Mouse (Mus musculus): ENCODE results near the gene Pxk. TPM values are rescaled to one million over a fixed set of nuclear protein-coding genes. Genes with fewer than 3 reads are reported as not detected.
"Not testable (repeated sequence)": the region's sequence is repeated elsewhere in the genome, so short reads cannot be mapped to it uniquely, and the experiment has no call there.

The Pxk gene
- total RNA-seq, 2 experiments from 2014 or later = 21.4 to 26.2 TPM

DNA sequence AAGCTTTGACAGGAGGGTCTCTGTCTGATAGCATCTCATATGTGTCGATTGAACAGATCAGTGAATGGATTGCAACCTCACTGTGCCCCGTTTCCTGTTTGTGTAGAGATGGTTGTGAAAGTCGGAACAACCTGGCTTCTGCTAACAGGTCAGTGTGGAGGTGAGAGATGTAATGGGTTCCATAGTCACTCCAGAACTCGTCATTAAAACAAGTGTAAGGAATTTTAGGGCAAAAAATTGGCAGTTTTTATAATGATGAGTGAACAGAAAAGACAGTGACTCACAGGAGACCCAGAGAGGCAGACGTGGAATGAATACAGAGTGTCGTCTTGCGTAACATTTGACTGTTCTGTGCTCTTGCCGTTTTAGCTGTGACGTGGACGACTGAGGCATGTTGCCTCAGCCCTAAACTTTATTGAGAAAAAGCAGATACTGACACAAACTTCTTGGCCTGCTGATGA lies 1.6 kb downstream of the Pxk start:
- no peak for DNase-seq
- intact Hi-C loops (cut with DNase I) = loop anchor here (5.0 kb wide), 1 partner anchor 118 kb away; no protein-coding TSS in a partner anchor

DNA sequence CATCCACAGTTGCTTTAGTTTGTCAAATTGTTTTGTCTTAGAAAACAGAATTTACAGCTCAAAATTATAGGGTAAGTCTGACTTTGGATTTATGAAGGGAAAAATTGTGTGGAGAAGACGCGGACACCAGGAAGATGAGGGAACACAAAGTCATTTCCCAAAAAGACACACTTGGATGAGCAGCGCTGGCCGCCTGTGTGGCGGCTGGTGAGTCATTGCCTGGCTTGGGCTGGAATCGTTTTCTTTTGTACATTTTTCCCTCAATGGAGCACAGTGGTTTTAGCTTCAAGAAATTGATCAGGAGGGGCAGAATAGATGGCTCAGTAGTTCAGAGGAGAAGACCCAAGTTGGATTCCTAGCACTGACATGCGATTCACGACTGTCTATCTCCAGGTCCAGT lies 3.9 kb downstream of the Pxk start:
- intact Hi-C loops (cut with DNase I) = no loop called here
- DNase-seq = no peak

DNA sequence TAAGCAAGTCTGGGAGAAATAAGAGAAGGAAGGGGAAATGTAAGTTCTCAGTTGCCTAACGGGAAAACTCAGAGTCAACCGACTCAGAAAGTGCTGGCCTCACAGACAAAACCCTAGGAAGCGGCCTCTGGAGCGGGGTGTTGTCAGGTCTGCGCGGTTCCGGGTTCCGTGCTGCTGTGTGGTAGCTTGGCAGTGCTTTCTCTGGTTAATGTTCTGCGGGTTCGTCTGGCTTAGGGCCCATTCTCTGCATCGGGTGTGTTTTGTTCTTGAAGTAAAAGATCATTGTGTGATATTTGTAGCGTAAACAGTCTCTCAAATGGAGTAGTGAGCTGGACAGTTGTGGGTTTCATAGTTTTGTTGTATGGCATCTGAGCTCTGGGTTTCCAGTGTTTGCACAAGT lies 4.7 kb downstream of the Pxk start:
- intact Hi-C loops (cut with DNase I) = no loop called here
- no peak for DNase-seq

DNA sequence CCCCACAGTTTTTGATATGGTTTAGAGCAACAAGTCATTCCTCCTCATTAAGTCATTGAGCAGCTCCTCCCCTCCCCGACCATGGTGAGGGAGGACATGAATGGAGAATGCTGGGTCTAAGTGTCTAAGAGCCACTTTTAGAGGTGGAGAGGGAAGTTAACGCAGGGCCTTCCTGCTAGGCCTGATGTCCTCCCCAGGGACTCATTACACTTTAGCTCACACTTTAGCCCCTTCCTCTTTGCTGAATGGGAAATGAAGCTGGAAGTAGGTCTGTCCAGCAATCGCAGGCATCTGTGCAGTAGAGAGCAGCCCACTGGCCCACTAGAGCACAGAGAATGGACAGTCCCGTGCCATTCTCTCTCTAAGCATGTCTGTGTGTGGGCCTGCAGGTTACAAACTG lies 10.0 kb downstream of the Pxk start:
- intact Hi-C loops (cut with DNase I) = no loop called here

GRCm38 (mm10) chr14:8108976-8109375 lies 11.0 kb downstream of the Pxk start:
- intact Hi-C loops (cut with DNase I) = no loop called here
- no peak for DNase-seq

More for the DNA sequence above, 10.0 kb downstream of the Pxk start:
- DNase-seq = no peak

GRCm38 (mm10) chr14:8111545-8111944 lies 13.5 kb downstream of the Pxk start:
- intact Hi-C loops (cut with DNase I) = no loop called here
- peak; percentile 29 to 42 for DNase-seq

GRCm38 (mm10) chr14:8112036-8112435 lies 14.0 kb downstream of the Pxk start:
- DNase-seq = no peak
- intact Hi-C loops (cut with DNase I) = no loop called here

DNA sequence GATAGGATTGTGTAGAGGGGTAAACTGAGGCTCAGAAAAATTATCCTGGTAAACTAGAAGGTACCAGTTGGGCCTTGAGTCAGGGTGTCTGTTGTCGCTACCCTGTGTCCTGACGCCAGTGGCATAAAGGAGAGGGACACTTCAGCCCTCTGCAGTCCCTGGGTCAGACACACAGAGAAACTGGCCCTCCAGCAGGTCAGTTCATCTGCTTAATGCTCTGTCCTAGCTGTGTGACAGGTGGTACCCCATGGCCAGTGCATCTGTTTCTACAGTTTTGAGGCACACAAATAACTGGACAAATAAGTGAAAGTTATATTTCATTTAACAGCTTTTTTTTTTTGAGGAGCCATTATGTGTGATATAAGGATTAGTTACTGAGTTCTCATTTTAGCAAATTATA lies 15.6 kb downstream of the Pxk start:
- DNase-seq = no peak
- intact Hi-C loops (cut with DNase I) = no loop called here

GRCm38 (mm10) chr14:8114306-8114705 lies 16.3 kb downstream of the Pxk start:
- intact Hi-C loops (cut with DNase I) = no loop called here
- no peak for DNase-seq

GRCm38 (mm10) chr14:8114756-8115155 lies 16.7 kb downstream of the Pxk start:
- DNase-seq = no peak
- intact Hi-C loops (cut with DNase I) = no loop called here

DNA sequence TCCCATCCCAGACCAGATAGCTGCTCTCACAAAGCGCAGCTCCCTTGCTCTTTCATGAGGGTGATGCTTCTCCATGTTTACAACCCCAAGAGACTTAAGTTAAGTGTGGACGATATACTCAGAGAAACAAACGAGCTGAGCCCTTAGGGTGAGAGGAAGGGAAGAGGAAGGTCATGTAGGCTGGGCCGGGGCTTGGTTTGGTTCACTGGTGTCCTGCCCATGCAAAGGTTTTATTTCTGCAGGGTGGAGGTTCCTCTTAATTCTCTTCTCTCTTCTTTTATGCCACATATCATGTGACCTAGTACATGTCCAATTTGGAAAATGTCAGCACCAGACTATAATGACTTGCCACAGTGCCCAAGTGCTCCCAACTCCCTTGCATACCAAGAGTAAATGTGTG lies 17.8 kb downstream of the Pxk start:
- no peak for DNase-seq
- intact Hi-C loops (cut with DNase I) = no loop called here

GRCm38 (mm10) chr14:8117371-8117770 lies 19.4 kb downstream of the Pxk start:
- intact Hi-C loops (cut with DNase I) = no loop called here

DNA sequence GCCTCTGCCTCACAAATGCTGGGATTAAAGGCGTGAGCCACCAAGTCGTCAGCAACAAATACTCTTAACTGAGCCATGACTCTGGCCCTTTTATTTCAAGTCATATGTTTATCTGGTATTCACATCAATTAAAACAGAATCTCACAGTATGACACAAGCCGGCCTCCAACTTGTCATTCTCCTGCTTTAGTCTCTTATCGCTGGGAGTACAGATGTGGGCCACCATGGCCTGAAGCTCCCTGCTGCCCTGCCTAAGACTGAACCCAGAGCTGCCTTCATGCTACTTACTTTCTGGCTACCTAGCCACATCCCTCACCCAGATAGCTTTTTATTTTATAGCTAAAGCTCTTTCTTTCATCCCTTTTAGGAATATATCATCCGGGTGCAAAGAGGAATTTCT lies 21.4 kb downstream of the Pxk start:
- DNase-seq = no peak
- intact Hi-C loops (cut with DNase I) = no loop called here

More at GRCm38 (mm10) chr14:8117371-8117770, 19.4 kb downstream of the Pxk start:
- DNase-seq = no peak

DNA sequence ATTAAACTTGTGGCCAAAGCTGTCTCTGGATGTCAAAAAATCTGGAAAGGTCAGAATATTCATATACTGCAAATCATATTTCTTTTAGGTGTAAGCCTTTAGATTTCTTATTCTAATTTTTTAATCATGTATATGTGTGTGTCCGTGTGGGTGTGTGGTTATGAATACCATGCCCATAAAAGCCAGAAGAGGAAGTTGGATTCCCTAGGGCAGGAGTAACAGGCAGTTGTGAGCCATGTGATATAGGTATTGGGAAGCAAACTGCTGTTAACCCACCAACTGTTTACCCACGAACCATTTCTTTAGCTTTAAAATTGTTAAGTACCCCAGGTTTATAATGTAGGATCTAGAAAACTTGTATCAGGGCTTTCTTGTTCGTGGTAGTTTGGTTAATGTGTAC lies 21.9 kb downstream of the Pxk start:
- DNase-seq = no peak
- intact Hi-C loops (cut with DNase I) = no loop called here

DNA sequence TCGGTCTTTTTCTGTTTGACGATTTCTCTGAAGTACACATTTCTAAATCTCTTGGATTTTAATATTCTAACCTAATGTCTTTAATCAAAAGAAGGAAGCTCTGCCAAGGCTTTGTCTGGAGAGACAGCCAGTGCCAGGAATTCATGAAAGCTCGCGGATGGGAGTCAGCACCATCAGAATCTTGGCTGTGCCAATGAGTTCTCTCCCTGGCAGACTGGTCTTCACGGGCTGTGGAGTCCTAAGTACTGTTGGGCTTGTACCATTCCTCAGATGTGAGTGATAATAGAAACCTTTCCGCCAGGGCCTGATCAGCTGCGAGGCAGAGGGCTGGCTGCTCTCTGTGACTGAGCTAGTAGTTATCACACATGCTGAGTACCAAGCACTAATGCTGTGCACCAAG lies 25.1 kb downstream of the Pxk start:
- intact Hi-C loops (cut with DNase I) = no loop called here
- peak in 1 of 2 experiments; percentile 33 for DNase-seq

DNA sequence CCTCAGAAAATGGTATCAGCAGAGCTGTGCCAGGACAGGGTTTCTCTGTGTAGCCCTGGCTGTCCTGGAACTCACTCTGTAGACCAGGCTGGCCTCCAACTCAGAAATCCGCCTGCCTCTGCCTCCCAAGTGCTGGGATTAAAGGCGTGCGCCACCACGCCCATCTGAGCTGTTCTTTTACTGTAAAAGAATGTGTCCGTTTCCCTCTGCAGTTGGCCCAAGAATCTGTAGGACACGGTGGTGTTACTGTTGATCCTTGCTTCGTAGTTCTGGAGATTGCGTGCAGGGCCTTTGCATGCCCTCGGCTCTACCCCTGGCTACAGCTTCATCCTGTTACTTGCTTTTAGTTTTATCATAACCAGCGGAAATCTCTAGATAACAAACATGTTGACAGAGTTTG lies 25.6 kb downstream of the Pxk start:
- intact Hi-C loops (cut with DNase I); DNase-seq: not testable (repeated sequence)

DNA sequence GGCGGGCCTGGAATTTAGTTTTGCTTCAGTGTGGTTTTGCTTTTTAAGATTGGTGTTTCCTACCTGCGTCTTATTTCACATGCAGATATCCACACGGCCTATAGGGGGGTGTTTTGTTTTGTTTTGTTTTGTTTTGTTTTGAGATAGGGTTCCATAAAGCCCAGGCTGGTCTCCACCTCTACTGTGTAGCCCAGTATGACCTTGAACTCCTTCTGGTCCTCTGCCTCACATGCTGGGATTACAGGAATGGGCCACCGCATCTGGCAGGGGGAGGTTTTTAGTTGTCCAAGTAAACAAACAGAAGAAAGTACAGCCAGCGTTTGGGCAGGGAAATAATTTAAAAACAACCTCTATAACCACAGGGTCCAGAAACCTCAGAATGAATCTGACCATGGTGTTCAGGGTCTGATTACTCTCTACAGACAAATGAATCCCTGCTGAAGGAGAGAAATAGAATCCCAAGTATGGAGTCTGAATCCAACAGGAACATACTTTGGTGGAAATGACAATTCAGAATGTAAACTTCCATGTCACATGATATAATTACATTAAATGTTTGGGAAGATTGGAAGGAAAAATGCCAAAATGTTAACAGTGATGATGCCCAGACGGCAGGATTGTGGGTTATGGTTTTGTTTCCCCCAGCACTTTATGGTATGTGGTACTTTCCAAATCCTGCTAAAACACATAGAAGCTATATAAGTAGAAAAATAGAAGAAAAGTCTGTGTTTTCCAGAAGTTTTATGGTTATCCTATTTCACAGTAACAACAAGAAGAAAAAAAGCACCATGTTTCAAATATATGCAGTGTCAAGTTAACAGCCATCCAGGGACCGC lies 26.3 kb downstream of the Pxk start:
- DNase-seq = no peak
- intact Hi-C loops (cut with DNase I) = no loop called here

GRCm38 (mm10) chr14:8127971-8128370 lies 30.0 kb downstream of the Pxk start:
- no peak for DNase-seq
- intact Hi-C loops (cut with DNase I) = no loop called here

- DNase-seq = no peak
- intact Hi-C loops (cut with DNase I) = no loop called here
These were observed 34.8 kb downstream of the Pxk start for GRCm38 (mm10) chr14:8132789-8133188.

DNA sequence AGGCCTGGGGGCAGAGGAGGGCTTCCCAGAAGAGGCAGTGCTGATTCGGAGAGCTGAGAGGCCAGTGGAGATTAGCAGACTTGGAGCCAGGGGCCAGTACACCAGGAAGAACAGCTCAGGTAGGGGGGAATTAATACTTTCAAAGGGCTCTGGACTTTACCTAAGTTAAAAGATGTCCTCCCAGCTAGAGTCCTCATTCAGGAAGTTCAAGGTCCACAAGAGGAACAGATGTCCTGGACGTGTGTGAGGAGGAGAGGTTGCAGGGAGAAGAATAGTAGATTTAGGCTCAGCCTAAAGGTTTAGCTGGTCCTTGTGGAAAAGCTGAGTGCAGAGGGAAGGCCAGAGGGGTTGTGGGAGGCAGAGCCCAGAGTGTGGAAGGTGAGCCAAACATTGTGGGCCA lies 36.2 kb downstream of the Pxk start:
- no peak for DNase-seq
- intact Hi-C loops (cut with DNase I) = no loop called here

DNA sequence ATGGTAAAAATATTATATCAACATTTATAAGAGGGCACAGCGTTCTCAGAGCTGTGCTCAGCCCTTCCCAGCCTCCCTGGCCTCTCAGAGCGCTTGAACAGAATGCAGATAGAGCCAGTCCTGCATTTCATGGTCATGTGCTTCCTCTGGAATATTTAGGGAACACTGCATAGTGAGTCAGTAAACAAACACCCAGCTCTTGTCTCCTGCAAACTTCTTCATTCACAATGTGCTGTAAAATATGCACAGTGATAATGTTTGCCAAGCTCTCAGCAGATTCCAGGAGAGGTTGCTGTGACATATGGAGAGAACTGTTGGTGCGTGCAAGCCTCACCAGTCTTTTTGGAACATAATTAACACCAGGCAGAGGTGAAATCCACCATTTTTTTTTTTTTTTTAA lies 37.1 kb downstream of the Pxk start:
- intact Hi-C loops (cut with DNase I) = no loop called here
- peak; percentile 33 to 50 for DNase-seq
